8 mouse cellular contexts compared by ENCODE assay signal in genomic region chr12:102468894-102469764, GRCm38 (mm10). TPM values are rescaled to one million over a fixed set of nuclear protein-coding genes. Genes with fewer than 3 reads are reported as not detected.
DNase-seq lines count a peak whose midpoint lies in the region; ATAC-seq and TF ChIP-seq lines count a peak whose summit lies in the region.

Golga5 (plus strand) TSS chr12:102469135.

- H3K27ac ChIP-seq in forebrain, embryonic 13.5 days: peak within 1 kb of the TSS; percentile 51
- H3K27ac ChIP-seq in liver, postnatal 0 days (ENCODE audit: low read depth): peak within 1 kb of the TSS; percentile 96
- peak within 1 kb of the TSS; percentile 52 for H3K27ac ChIP-seq in neural tube, embryonic 14.5 days (ENCODE audit: low read depth, low read length)

- H3K27me3 ChIP-seq in E14TG2a.4 (ENCODE audit: insufficient read depth, low read length): no peaks in the 10 kb centered on the region
- no peaks in the 10 kb centered on the region for H3K27me3 ChIP-seq in forebrain, embryonic 13.5 days
- H3K27me3 ChIP-seq in liver, postnatal 0 days (ENCODE audit: insufficient read depth, low read length): no peaks in the 10 kb centered on the region
- no peaks in the 10 kb centered on the region for H3K27me3 ChIP-seq in neural tube, embryonic 14.5 days (ENCODE audit: control insufficient read depth, insufficient read depth, low read length)

- ATAC-seq in forebrain, embryonic 13.5 days: peak; percentile 99
- peak; percentile 98 for ATAC-seq in liver, postnatal 0 days
- ATAC-seq in neural tube, embryonic 14.5 days (ENCODE audit: low read depth): peak; percentile 98

- peak within 1 kb of the TSS; percentile 95 for H3K4me3 ChIP-seq in E14TG2a.4 (replicated peaks; ENCODE audit: low read length)
- peak within 1 kb of the TSS; percentile 68 for H3K4me3 ChIP-seq in forebrain, embryonic 13.5 days
- H3K4me3 ChIP-seq in liver, postnatal 0 days (ENCODE audit: low read depth, low read length): peak within 1 kb of the TSS; percentile 71
- H3K4me3 ChIP-seq in neural tube, embryonic 14.5 days (ENCODE audit: low read depth, low read length): peak within 1 kb of the TSS; percentile 93

- H3K9me3 ChIP-seq in E14TG2a.4 (ENCODE audit: low read length): no peaks in the 10 kb centered on the region
- no peaks in the 10 kb centered on the region for H3K9me3 ChIP-seq in forebrain, embryonic 13.5 days (replicated peaks)
- H3K9me3 ChIP-seq in liver, postnatal 0 days (ENCODE audit: low read length): no peaks in the 10 kb centered on the region
- no peaks in the 10 kb centered on the region for H3K9me3 ChIP-seq in neural tube, embryonic 14.5 days (ENCODE audit: control insufficient read depth, low read length)

- peaks cover 20% of the 10 kb centered on the region for H3K36me3 ChIP-seq in E14TG2a.4 (ENCODE audit: insufficient read depth, low read length)
- peaks cover 22% of the 10 kb centered on the region for H3K36me3 ChIP-seq in forebrain, embryonic 13.5 days (ENCODE audit: poor library complexity, severe bottlenecking)
- H3K36me3 ChIP-seq in liver, postnatal 0 days (replicated peaks; ENCODE audit: insufficient read depth, low read length): peaks cover 13% of the 10 kb centered on the region
- H3K36me3 ChIP-seq in neural tube, embryonic 14.5 days (ENCODE audit: control insufficient read depth, insufficient read depth, low read length): peaks cover 12% of the 10 kb centered on the region; the same call in 1 of the 2 replicates

- intact Hi-C loops in heart, postnatal 10 days (cut with DNase I): loop anchor here (5.0 kb wide), 1 partner anchor 217 kb away; no protein-coding TSS in a partner anchor

- peak; percentile 94 for DNase-seq in c-Kit-positive CD71-positive TER-119-positive erythroid progenitor cells, embryonic 14.5 days (ENCODE audit: low spot score)
- peak; percentile 98 for DNase-seq in heart, postnatal 10 days
- DNase-seq in large intestine, adult 2 months (ENCODE audit: low read depth, low spot score): peak; percentile 81
- DNase-seq in liver, postnatal 0 days: peak; percentile 99
- DNase-seq in testis, postnatal 10 days (ENCODE audit: low spot score): peak; percentile 99

- peak within 1 kb of the TSS; percentile 95 for H3K4me2 ChIP-seq in forebrain, embryonic 13.5 days
- H3K4me2 ChIP-seq in liver, postnatal 0 days (ENCODE audit: low read depth, low read length): peak within 1 kb of the TSS; percentile 76
- peak within 1 kb of the TSS; percentile 80 for H3K4me2 ChIP-seq in neural tube, embryonic 14.5 days (ENCODE audit: low read depth, low read length)

- peaks cover 10% of the 10 kb centered on the region for H3K4me1 ChIP-seq in E14TG2a.4 (replicated peaks; ENCODE audit: low read depth, low read length)
- peaks cover 10% of the 10 kb centered on the region for H3K4me1 ChIP-seq in forebrain, embryonic 13.5 days
- peaks cover 4% of the 10 kb centered on the region; the same call in 1 of the 2 replicates for H3K4me1 ChIP-seq in liver, postnatal 0 days (ENCODE audit: insufficient read depth)
- peaks cover 4% of the 10 kb centered on the region; the same call in 1 of the 2 replicates for H3K4me1 ChIP-seq in neural tube, embryonic 14.5 days (ENCODE audit: control insufficient read depth, insufficient read depth, low read length)

- H3K9ac ChIP-seq in forebrain, embryonic 13.5 days: peak within 1 kb of the TSS; percentile 88
- peak within 1 kb of the TSS; percentile 91 for H3K9ac ChIP-seq in liver, postnatal 0 days (replicated peaks)
- H3K9ac ChIP-seq in neural tube, embryonic 14.5 days (replicated peaks; ENCODE audit: low read depth, low read length): peak within 1 kb of the TSS; percentile 82

- TF ChIP-seq EP300 in liver, postnatal 0 days (IDR thresholded peaks at IDR 0.05; ENCODE audit: low read depth): no peak

- under 1% methylated on average over 40 of the region's 86 CpGs for WGBS in forebrain, embryonic 13.5 days
- under 1% methylated on average over 76 of the region's 86 CpGs for WGBS in large intestine, adult 2 months
- 1% methylated on average over 73 of the region's 86 CpGs for WGBS in liver, postnatal 0 days (ENCODE audit: insufficient replicate concordance)
- WGBS in neural tube, embryonic 14.5 days: under 1% methylated on average over 71 of the region's 86 CpGs

- no peak for TF ChIP-seq CTCF in E14TG2a.4 (conservative IDR thresholded peaks at IDR 0.05; ENCODE audit: low read length)
- no peak for TF ChIP-seq CTCF in liver, postnatal 0 days (IDR thresholded peaks at IDR 0.05; ENCODE audit: low read depth)

RNA-seq across cellular contexts. Expression of gene Golga5, which starts in this region (rescaled TPM):
- polyA plus RNA-seq in forebrain, embryonic 13.5 days (2015; fragmentation: Nextera tagmentation; extraction: Ambion mirVana): 29.2 and 30.5 TPM in 2 replicates
- 10 to 100 TPM; 24.5 to 25.9 TPM for total RNA-seq in heart, postnatal 10 days (2021)
- polyA plus RNA-seq in large intestine, adult 2 months (2012; rRNA removed): 11.4 and 14.8 TPM in 2 replicates
- 16.5 and 16.7 TPM in 2 replicates for polyA plus RNA-seq in liver, postnatal 0 days (2015; fragmentation: Nextera tagmentation; extraction: Ambion mirVana)
- 28.5 and 33.2 TPM in 2 replicates for polyA plus RNA-seq in neural tube, embryonic 14.5 days (2014; fragmentation: Nextera tagmentation; extraction: Ambion mirVana)

Comparison
In these comparisons a context has a peak if more than half of its experiments do, and no peak if none do; other contexts are left out.
1. Peak in every context shown above with its lines: DNase-seq, ATAC-seq, H3K4me3 ChIP-seq and H3K27ac ChIP-seq.